Mouse (Mus musculus) lung, postnatal 0 days (tissue): ENCODE measurements at regions not wholly inside any gene's neighbourhood (a gene's known extent, or its start where the extent isn't known, plus 50 kb on each side); places are given as distances from the start of the nearest gene placed in this dataset.

Source experiments
- CTCF ChIP-seq: IDR thresholded peaks from 2 replicates; pipeline ENCODE4 v1.5.1; 2016; ENCODE audit warnings: antibody characterized with exemption, mild to moderate bottlenecking
- EP300 ChIP-seq: IDR thresholded peaks from 2 replicates; pipeline ENCODE4 v1.6.1; 2016; ENCODE audit warnings: antibody characterized with exemption, mild to moderate bottlenecking, control low read depth

DNA sequence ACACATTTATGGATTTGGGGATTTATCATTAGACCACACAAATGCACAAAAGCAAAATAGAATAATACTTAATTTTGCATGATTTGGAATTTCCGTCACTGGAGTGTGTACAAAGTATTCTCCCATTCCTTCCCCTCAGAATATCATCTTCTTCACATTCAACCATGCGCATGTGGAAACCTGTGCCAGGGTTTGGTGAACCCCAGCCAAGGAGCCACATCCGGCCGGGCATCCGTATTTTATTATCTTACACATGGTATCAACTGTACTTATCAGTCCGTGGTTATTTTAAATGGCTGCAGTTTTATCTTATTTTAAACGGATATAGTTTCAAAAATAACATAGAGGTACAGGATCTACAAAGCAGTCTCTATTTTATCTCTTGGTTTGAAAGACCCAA is 641.4 kb downstream of the Dok5 start:
- TF ChIP-seq CTCF (no peak), EP300 (no peak)
